Mouse (Mus musculus) embryo, embryonic 9.5 days (tissue): ENCODE data around the gene Gm6309.
"Not testable (repeated sequence)": the region's sequence is repeated elsewhere in the genome, so short reads cannot be mapped to it uniquely, and the experiment has no call there.

Experiments used
- DNase-seq: peaks from one replicate; pipeline ENCODE4 v3.0.0-alpha.2; 2017; ENCODE audit errors: extremely low spot score

Gm6309 gene

GRCm38 (mm10) chr5:146170621-146171020 is at the start of gene Gm6309:
Gm6309 (minus strand) TSS chr5:146170721.
- not testable (repeated sequence) for DNase-seq

GRCm38 (mm10) chr5:146205537-146205936 is 35.0 kb upstream of the Gm6309 start:
- DNase-seq: no peak

GRCm38 (mm10) chr5:146203921-146204320 is 33.4 kb upstream of the Gm6309 start:
- no peak for DNase-seq

GRCm38 (mm10) chr5:146200580-146200979 is 30.1 kb upstream of the Gm6309 start:
- no peak for DNase-seq

GRCm38 (mm10) chr5:146199540-146199939 is 29.0 kb upstream of the Gm6309 start:
- DNase-seq: no peak

- no peak for DNase-seq
These were observed 28.6 kb upstream of the Gm6309 start for GRCm38 (mm10) chr5:146199073-146199472.

GRCm38 (mm10) chr5:146193360-146193759 is 22.8 kb upstream of the Gm6309 start:
- DNase-seq: no peak

- no peak for DNase-seq
These were observed 20.2 kb upstream of the Gm6309 start for GRCm38 (mm10) chr5:146190501-146191269.

- DNase-seq: no peak
These were observed 19.6 kb upstream of the Gm6309 start for GRCm38 (mm10) chr5:146190093-146190492.

- no peak for DNase-seq
These were observed 18.2 kb upstream of the Gm6309 start for GRCm38 (mm10) chr5:146188712-146189111.

- no peak for DNase-seq
These were observed 17.6 kb upstream of the Gm6309 start for GRCm38 (mm10) chr5:146188144-146188543.

- not testable (repeated sequence) for DNase-seq
These were observed 16.9 kb upstream of the Gm6309 start for GRCm38 (mm10) chr5:146187441-146187840.

- DNase-seq: not testable (repeated sequence)
These were observed 14.7 kb upstream of the Gm6309 start, which contains the start of gene 1700001J03Rik for GRCm38 (mm10) chr5:146185204-146185603. 1700001J03Rik (minus strand) TSS chr5:146185304.

GRCm38 (mm10) chr5:146172744-146173143 is 2.2 kb upstream of the Gm6309 start:
- DNase-seq: not testable (repeated sequence)

- DNase-seq: not testable (repeated sequence)
These were observed 10.1 kb downstream of the Gm6309 start, which contains the start of gene Gm5565 for GRCm38 (mm10) chr5:146160439-146160838. Gm5565 (minus strand) TSS chr5:146160539.

- not testable (repeated sequence) for DNase-seq
These were observed 12.2 kb downstream of the Gm6309 start for GRCm38 (mm10) chr5:146158326-146158725.

- no peak for DNase-seq
These were observed 20.1 kb downstream of the Gm6309 start for GRCm38 (mm10) chr5:146150454-146150853.

- no peak for DNase-seq
These were observed 22.6 kb downstream of the Gm6309 start for GRCm38 (mm10) chr5:146147903-146148302.
